ENCODE assay signal across 13 mouse cellular contexts in genomic region chr7:83660273-83660691, GRCm38 (mm10). TPM values are rescaled to one million over a fixed set of nuclear protein-coding genes. Genes with fewer than 3 reads are reported as not detected.
DNase-seq lines count a peak whose midpoint lies in the region; ATAC-seq and TF ChIP-seq lines count a peak whose summit lies in the region.
"Had no signal": no experiment of that assay in that cellular context is flagged by ENCODE, and none has a peak within 500 bp of the region (broad histone marks: within the 10 kb centered on the region; RNA-seq: fewer than 3 reads in every experiment).

No protein-coding gene starts in this region.

- no peaks in the 10 kb centered on the region for H3K27me3 ChIP-seq in heart, postnatal 0 days (ENCODE audit: control insufficient read depth, insufficient read depth, low read length)
- no peaks in the 10 kb centered on the region for H3K27me3 ChIP-seq in testis, adult 2 months (ENCODE audit: control insufficient read depth, insufficient read depth, low read length)
- no peaks in the 10 kb centered on the region for H3K27me3 ChIP-seq in kidney, embryonic 15.5 days
- H3K27me3 ChIP-seq: limb, embryonic 12.5 days; neural tube, embryonic 13.5 days had no signal

- TF ChIP-seq POLR2A in testis, adult 2 months (IDR thresholded peaks at IDR 0.05; ENCODE audit: control insufficient read depth, low read depth, low read length): no peak

- intact Hi-C loops in heart, postnatal 36 days (cut with DNase I): no loop called here

- no peak for TF ChIP-seq CTCF in heart, postnatal 0 days (IDR thresholded peaks at IDR 0.05; ENCODE audit: low read depth)
- TF ChIP-seq CTCF in testis, adult 2 months (IDR thresholded peaks at IDR 0.05; ENCODE audit: control insufficient read depth, insufficient read depth, insufficient replicate concordance, low read depth, low read length): no peak

- H3K9me3 ChIP-seq in heart, postnatal 0 days (replicated peaks; ENCODE audit: control insufficient read depth, low read length): no peaks in the 10 kb centered on the region; the same call in 1 of the 2 replicates
- no peaks in the 10 kb centered on the region for H3K9me3 ChIP-seq in kidney, embryonic 15.5 days (replicated peaks)
- H3K9me3 ChIP-seq: limb, embryonic 12.5 days; neural tube, embryonic 13.5 days had no signal

- ATAC-seq in heart, postnatal 0 days (ENCODE audit: insufficient read depth, low read depth): no peak
- ATAC-seq in megakaryocyte-erythroid progenitor cell, adult 5-6 weeks (replicated peaks; ENCODE audit: low FRiP score, low TSS enrichment, poor library complexity, severe bottlenecking): 0 out of 2 replicates have a peak, but pooled peaks have one; percentile 34
- no peak for ATAC-seq in kidney, embryonic 15.5 days (replicated peaks; ENCODE audit: low FRiP score)
- ATAC-seq in megakaryocyte, adult 5-6 weeks (ENCODE audit: poor library complexity, severe bottlenecking): no peak

- no peaks in the 10 kb centered on the region for H3K4me1 ChIP-seq in heart, postnatal 0 days (ENCODE audit: control insufficient read depth, insufficient read depth)
- H3K4me1 ChIP-seq in testis, adult 2 months (ENCODE audit: control insufficient read depth, insufficient read depth, low read length): peaks cover 6% of the 10 kb centered on the region
- 0 out of 2 replicates have a peak, but pooled peaks cover 4% of the 10 kb centered on the region for H3K4me1 ChIP-seq in kidney, embryonic 15.5 days
- H3K4me1 ChIP-seq: limb, embryonic 12.5 days; neural tube, embryonic 13.5 days had no signal

- no peak overlapping the region for H3K9ac ChIP-seq in heart, postnatal 0 days (replicated peaks; ENCODE audit: low read depth, low read length)
- H3K9ac ChIP-seq in kidney, embryonic 15.5 days: no peak overlapping the region
- H3K9ac ChIP-seq: limb, embryonic 12.5 days; neural tube, embryonic 13.5 days had no signal

- no peaks in the 10 kb centered on the region for H3K36me3 ChIP-seq in heart, postnatal 0 days (replicated peaks; ENCODE audit: control insufficient read depth, insufficient read depth, low read length)
- H3K36me3 ChIP-seq in testis, adult 2 months (ENCODE audit: control insufficient read depth, insufficient read depth, low read length): no peaks in the 10 kb centered on the region
- no peaks in the 10 kb centered on the region for H3K36me3 ChIP-seq in kidney, embryonic 15.5 days
- H3K36me3 ChIP-seq: limb, embryonic 12.5 days; neural tube, embryonic 13.5 days had no signal

- peak overlapping the region; percentile 79; the same call in 1 of the 2 replicates for H3K27ac ChIP-seq in heart, postnatal 0 days (ENCODE audit: low read depth)
- H3K27ac ChIP-seq in testis, adult 2 months (ENCODE audit: control insufficient read depth, insufficient read depth, low read depth, low read length): no peak overlapping the region; the same call in 1 of the 2 replicates
- no peak overlapping the region for H3K27ac ChIP-seq in kidney, embryonic 15.5 days
- H3K27ac ChIP-seq: limb, embryonic 12.5 days; neural tube, embryonic 13.5 days had no signal

- no peak overlapping the region for H3K4me3 ChIP-seq in heart, postnatal 0 days (ENCODE audit: low read depth, low read length)
- peak overlapping the region; percentile 83 for H3K4me3 ChIP-seq in testis, adult 2 months (ENCODE audit: control insufficient read depth, low read depth, low read length)
- H3K4me3 ChIP-seq in kidney, embryonic 15.5 days (replicated peaks): no peak overlapping the region
- H3K4me3 ChIP-seq: limb, embryonic 12.5 days; neural tube, embryonic 13.5 days had no signal

- no peak for TF ChIP-seq EP300 in heart, postnatal 0 days (IDR thresholded peaks at IDR 0.05; ENCODE audit: low read depth)

- H3K4me2 ChIP-seq in heart, postnatal 0 days (ENCODE audit: low read depth, low read length): no peak overlapping the region
- no peak overlapping the region for H3K4me2 ChIP-seq in kidney, embryonic 15.5 days
- H3K4me2 ChIP-seq: limb, embryonic 12.5 days; neural tube, embryonic 13.5 days had no signal

- 85% methylated on average over 11 of the region's 11 CpGs for WGBS in heart, postnatal 0 days
- 92% methylated on average over 11 of the region's 11 CpGs for WGBS in kidney, embryonic 15.5 days

- DNase-seq in heart, postnatal 0 days (ENCODE audit: low spot score): no peak
- no peak for DNase-seq in heart, postnatal 36 days
- DNase-seq in testis, postnatal 14 days (ENCODE audit: low spot score): no peak
- DNase-seq in adipocyte (ENCODE audit: low spot score): no peak
- DNase-seq: cerebellum, adult 9-11 months; heart, postnatal 10 days; kidney, postnatal 14 days had no signal

RNA-seq across cellular contexts. Expression of gene Stard5, which starts 28.5 kb away (rescaled TPM):
- 12.1 and 14.8 TPM in 2 replicates for total RNA-seq in heart, postnatal 0 days (2014; rRNA removed; ENCODE audit: low replicate concordance)
- 20.0 and 20.6 TPM in 2 replicates for polyA plus RNA-seq in heart, postnatal 0 days (2015; fragmentation: Nextera tagmentation; extraction: Ambion mirVana)
- total RNA-seq in heart, postnatal 36 days (2021): 10 to 100 TPM; 10.9 to 11.7 TPM
- 4.5 and 4.8 TPM in 2 replicates for polyA plus RNA-seq in testis, adult 2 months (2012; rRNA removed)
- 3.0 and 4.6 TPM in 2 replicates for total RNA-seq in megakaryocyte-erythroid progenitor cell, adult 5-6 weeks (2014; fragmentation: Nextera tagmentation)
- 3.3 and 5.0 TPM in 2 replicates for total RNA-seq in megakaryocyte-erythroid progenitor cell, adult 5-6 weeks (2017)
- 24.3 and 27.0 TPM in 2 replicates for polyA plus RNA-seq in kidney, embryonic 15.5 days (2015; fragmentation: Nextera tagmentation; extraction: Ambion mirVana)
- total RNA-seq in megakaryocyte, adult 5-6 weeks (2015): 14.5 and 16.4 TPM in 2 replicates
- 15.0 and 17.3 TPM in 2 replicates for total RNA-seq in megakaryocyte, adult 5-6 weeks (2017)
